Mouse (Mus musculus) CH12.LX (cell line): Measurements from ENCODE around the gene Mcm9. TPM values are rescaled to one million over a fixed set of nuclear protein-coding genes. Genes with fewer than 3 reads are reported as not detected.
A peak's percentile ranks its signal among the peaks of the same experiment; 100 is the strongest.

Experiments used
- DNase-seq: peaks from one replicate; pipeline ENCODE4 v3.0.0-alpha.2; 2013; ENCODE audit errors: extremely low read depth
- H3K27ac ChIP-seq: 2 replicates; pipeline ENCODE4 v1.5.1; 2012; ENCODE audit warnings: low read depth, mild to moderate bottlenecking, control low read depth, moderate library complexity; ENCODE audit not compliant: insufficient read depth
- H3K27me3 ChIP-seq: replicated peaks from 2 replicates; pipeline ENCODE3; 2012; ENCODE audit warnings: inconsistent platforms
- H3K36me3 ChIP-seq, 2 experiments: replicated peaks in 1 of 2; 2 replicates each; pipeline versions ENCODE3 to v1.6.1; 2012; ENCODE audit warnings: inconsistent platforms in 1 of 2, low read length in 1 of 2, mild to moderate bottlenecking in 1 of 2, mixed read lengths in 1 of 2, moderate library complexity in 1 of 2; ENCODE audit not compliant: control insufficient read depth in 1 of 2, insufficient read depth in 1 of 2
- H3K4me1 ChIP-seq, 2 experiments: 2 replicates each; pipeline ENCODE4 v1.6.1; 2012; ENCODE audit warnings: inconsistent platforms in 1 of 2, moderate library complexity in 1 of 2; ENCODE audit not compliant: insufficient read depth in 2 of 2, control insufficient read depth in 1 of 2
- H3K4me2 ChIP-seq: 2 replicates; pipeline ENCODE4 v1.6.1; 2012; ENCODE audit warnings: low read depth, mild to moderate bottlenecking, control low read depth; ENCODE audit not compliant: poor library complexity, insufficient read depth, severe bottlenecking
- H3K4me3 ChIP-seq, 3 experiments: fragments of 150-350 bp in 1 of 3; sonication (generic) in 1 of 3; replicated peaks in 1 of 3; 2 replicates each; pipeline versions ENCODE3 to v1.5.1; 2011 to 2012; ENCODE audit warnings: low read depth in 2 of 3, low read length in 2 of 3, mild to moderate bottlenecking in 2 of 3, moderate library complexity in 2 of 3, control low read depth in 1 of 3, improper control_type of control experiment in 1 of 3, inconsistent platforms in 1 of 3, mixed read lengths in 1 of 3; ENCODE audit not compliant: poor library complexity in 1 of 3
- H3K79me2 ChIP-seq: replicated peaks from 2 replicates; pipeline ENCODE4 v1.6.1; 2012; ENCODE audit warnings: mild to moderate bottlenecking, moderate library complexity; ENCODE audit not compliant: control insufficient read depth, poor library complexity, insufficient read depth, severe bottlenecking; ENCODE audit errors: extremely low read depth
- H3K9ac ChIP-seq: 2 replicates; pipeline ENCODE4 v1.6.1; 2012; ENCODE audit warnings: low read depth, mild to moderate bottlenecking, control low read depth, moderate library complexity; ENCODE audit not compliant: insufficient read depth
- H3K9me3 ChIP-seq: replicated peaks from 2 replicates; pipeline ENCODE3; 2012; ENCODE audit warnings: low read length, inconsistent platforms, mixed read lengths
- BHLHE40 ChIP-seq: IDR thresholded peaks from 2 replicates; pipeline ENCODE4 v1.6.1; 2011; ENCODE audit warnings: mild to moderate bottlenecking, low read depth, low read length, improper control_type of control experiment
- CHD1 ChIP-seq: IDR thresholded peaks from 2 replicates; pipeline ENCODE4 v1.6.1; 2012; ENCODE audit warnings: low read depth, low read length, improper control_type of control experiment, inconsistent platforms
- CHD2 ChIP-seq: IDR thresholded peaks from 2 replicates; pipeline ENCODE4 v1.6.1; 2011; ENCODE audit warnings: low read length, improper control_type of control experiment
- CTCF ChIP-seq, 2 experiments: IDR thresholded peaks in 1 of 2; conservative IDR thresholded peaks in 1 of 2; 2 replicates each; pipeline ENCODE4 v1.5.1; 2011 to 2012; ENCODE audit warnings: low read depth in 2 of 2, low read length in 2 of 2, improper control_type of control experiment in 1 of 2, inconsistent platforms in 1 of 2, mild to moderate bottlenecking in 1 of 2, moderate library complexity in 1 of 2
- E2F4 ChIP-seq: IDR thresholded peaks from 2 replicates; pipeline ENCODE4 v1.6.1; 2011; ENCODE audit warnings: low read depth, low read length, improper control_type of control experiment; ENCODE audit not compliant: insufficient replicate concordance
- ELF1 ChIP-seq: IDR thresholded peaks from 2 replicates; pipeline ENCODE4 v1.6.1; 2014; ENCODE audit warnings: low read depth, mild to moderate bottlenecking, inconsistent platforms, low read length, improper control_type of control experiment
- EP300 ChIP-seq: IDR thresholded peaks from 2 replicates; pipeline ENCODE4 v1.6.1; 2011; ENCODE audit warnings: low read length, improper control_type of control experiment
- ETS1 ChIP-seq: conservative IDR thresholded peaks from 2 replicates; pipeline ENCODE4 v1.6.1; 2012; ENCODE audit warnings: low read depth, mild to moderate bottlenecking, inconsistent platforms, low read length, improper control_type of control experiment, moderate library complexity
- GABPA ChIP-seq: IDR thresholded peaks from 2 replicates; pipeline ENCODE4 v1.6.1; 2012; ENCODE audit warnings: low read depth, low read length, improper control_type of control experiment, inconsistent platforms; ENCODE audit not compliant: insufficient replicate concordance
- HCFC1 ChIP-seq: IDR thresholded peaks from 2 replicates; pipeline ENCODE4 v1.6.1; 2012; ENCODE audit warnings: low read depth, mild to moderate bottlenecking, inconsistent platforms, low read length, improper control_type of control experiment
- IRF4 ChIP-seq: IDR thresholded peaks from 2 replicates; pipeline ENCODE4 v1.6.1; 2014; ENCODE audit warnings: low read depth, mild to moderate bottlenecking, inconsistent platforms, low read length, improper control_type of control experiment
- JUN ChIP-seq: IDR thresholded peaks from 2 replicates; pipeline ENCODE4 v1.6.1; 2011; ENCODE audit warnings: low read depth, mild to moderate bottlenecking, low read length, improper control_type of control experiment, moderate library complexity; ENCODE audit not compliant: insufficient read depth
- JUND ChIP-seq: conservative IDR thresholded peaks from 2 replicates; pipeline ENCODE4 v1.6.1; 2011; ENCODE audit warnings: low read depth, low read length, improper control_type of control experiment
- KAT2A ChIP-seq: IDR thresholded peaks from 2 replicates; pipeline ENCODE4 v1.6.1; 2012; ENCODE audit warnings: low read length, improper control_type of control experiment, inconsistent platforms; ENCODE audit not compliant: insufficient replicate concordance
- MAFK ChIP-seq: IDR thresholded peaks from 2 replicates; pipeline ENCODE4 v1.6.1; 2011; ENCODE audit warnings: low read length, improper control_type of control experiment; ENCODE audit not compliant: insufficient replicate concordance
- MAX ChIP-seq: IDR thresholded peaks from 2 replicates; pipeline ENCODE4 v1.6.1; 2011; ENCODE audit warnings: low read length, improper control_type of control experiment
- MAZ ChIP-seq: IDR thresholded peaks from 2 replicates; pipeline ENCODE4 v1.6.1; 2012; ENCODE audit warnings: low read depth, mild to moderate bottlenecking, inconsistent platforms, low read length, improper control_type of control experiment, moderate library complexity
- MEF2A ChIP-seq: IDR thresholded peaks from 2 replicates; pipeline ENCODE4 v1.6.1; 2014; ENCODE audit warnings: low read depth, mild to moderate bottlenecking, inconsistent platforms, low read length, improper control_type of control experiment, borderline replicate concordance
- MXI1 ChIP-seq: IDR thresholded peaks from 2 replicates; pipeline ENCODE4 v1.6.1; 2011; ENCODE audit warnings: mild to moderate bottlenecking, low read depth, low read length, improper control_type of control experiment
- MYC ChIP-seq: IDR thresholded peaks from 2 replicates; pipeline ENCODE4 v1.6.1; 2011; ENCODE audit warnings: low read depth, mild to moderate bottlenecking, improper control_type of control experiment, low read length
- NELFE ChIP-seq: IDR thresholded peaks from 2 replicates; pipeline ENCODE4 v1.6.1; 2011; ENCODE audit warnings: low read depth, low read length, improper control_type of control experiment
- NRF1 ChIP-seq: IDR thresholded peaks from 2 replicates; pipeline ENCODE4 v1.6.1; 2014; ENCODE audit warnings: low read depth, mild to moderate bottlenecking, inconsistent platforms, low read length, improper control_type of control experiment, moderate library complexity
- PAX5 ChIP-seq: IDR thresholded peaks from 2 replicates; pipeline ENCODE4 v1.6.1; 2012; ENCODE audit warnings: low read length, inconsistent platforms, mixed read lengths
- POLR2A ChIP-seq: IDR thresholded peaks from 2 replicates; pipeline ENCODE4 v1.6.1; 2011; ENCODE audit warnings: low read depth, mild to moderate bottlenecking, improper control_type of control experiment, low read length
- POLR2AphosphoS2 ChIP-seq: IDR thresholded peaks from 2 replicates; pipeline ENCODE4 v1.6.1; 2011; ENCODE audit warnings: low read depth, low read length, improper control_type of control experiment
- RAD21 ChIP-seq: IDR thresholded peaks from 2 replicates; pipeline ENCODE4 v1.6.1; 2011; ENCODE audit warnings: low read depth, mild to moderate bottlenecking, low read length, improper control_type of control experiment, moderate library complexity
- RCOR1 ChIP-seq: conservative IDR thresholded peaks from 2 replicates; pipeline ENCODE4 v1.6.1; 2012; ENCODE audit warnings: low read depth, mild to moderate bottlenecking, inconsistent platforms, low read length, improper control_type of control experiment
- SIN3A ChIP-seq: IDR thresholded peaks from 2 replicates; pipeline ENCODE4 v1.6.1; 2012; ENCODE audit warnings: low read length, improper control_type of control experiment, inconsistent platforms
- SMC3 ChIP-seq: IDR thresholded peaks from 2 replicates; pipeline ENCODE4 v1.6.1; 2011; ENCODE audit warnings: low read depth, low read length, improper control_type of control experiment
- TBP ChIP-seq: conservative IDR thresholded peaks from 2 replicates; pipeline ENCODE4 v1.6.1; 2011; ENCODE audit warnings: low read depth, low read length, improper control_type of control experiment
- TCF12 ChIP-seq: IDR thresholded peaks from 2 replicates; pipeline ENCODE4 v1.6.1; 2014; ENCODE audit warnings: low read depth, mild to moderate bottlenecking, inconsistent platforms, low read length, improper control_type of control experiment
- UBTF ChIP-seq: IDR thresholded peaks from 2 replicates; pipeline ENCODE4 v1.6.1; 2012; ENCODE audit warnings: low read depth, mild to moderate bottlenecking, inconsistent platforms, low read length, improper control_type of control experiment, moderate library complexity
- USF1 ChIP-seq: IDR thresholded peaks from 2 replicates; pipeline ENCODE4 v1.6.1; 2014; ENCODE audit warnings: low read depth, mild to moderate bottlenecking, inconsistent platforms, low read length, improper control_type of control experiment
- USF2 ChIP-seq: conservative IDR thresholded peaks from 2 replicates; pipeline ENCODE4 v1.6.1; 2011; ENCODE audit warnings: low read depth, low read length, improper control_type of control experiment
- ZC3H11A ChIP-seq: IDR thresholded peaks from 2 replicates; pipeline ENCODE4 v1.6.1; 2012; ENCODE audit warnings: low read depth, mild to moderate bottlenecking, inconsistent platforms, low read length, improper control_type of control experiment
- ZKSCAN1 ChIP-seq: IDR thresholded peaks from 2 replicates; pipeline ENCODE4 v1.6.1; 2012; ENCODE audit warnings: low read depth, inconsistent platforms, low read length, improper control_type of control experiment, borderline replicate concordance
- ZMIZ1 ChIP-seq: IDR thresholded peaks from 2 replicates; pipeline ENCODE4 v1.6.1; 2012; ENCODE audit warnings: low read depth, mild to moderate bottlenecking, inconsistent platforms, low read length, improper control_type of control experiment
- ZNF384 ChIP-seq: IDR thresholded peaks from 2 replicates; pipeline ENCODE4 v1.6.1; 2012; ENCODE audit warnings: low read depth, low read length, improper control_type of control experiment, inconsistent platforms
- dilution Hi-C: fragments of 300-500 bp; cut with MboI; formaldehyde crosslinking; loops from 2 replicates; pipeline ENCODE4 v1.14.3; 2020; ENCODE audit warnings: low sequenced_read_pairs; ENCODE audit not compliant: extremely low pct_unique_long_range_greater_than_20kb, extremely low pct_ligation_motif_present
- in situ Hi-C: fragments of 300-500 bp; cut with MboI; formaldehyde crosslinking; loops from 3 replicates; pipeline ENCODE4 v1.14.3; 2019; ENCODE audit warnings: low sequenced_read_pairs, low pct_ligation_motif_present, low pct_unique_long_range_greater_than_20kb, mixed read lengths
- polyA plus RNA-seq: library from polyadenylated mRNA; unstranded; fragments of >175 nt; gene quantifications from 2 replicates; pipeline ENCODE4 v1.2.1, GENCODE M21; 2012; ENCODE audit warnings: low read depth; ENCODE audit not compliant: insufficient read length
- total RNA-seq, 2 experiments: library from RNA; depleted of rRNA; stranded (reverse); fragments of 300-350 nt in 1 of 2; fragments of >200 nt in 1 of 2; gene quantifications; 2 replicates each; pipeline ENCODE4 v1.2.3; 2012 to 2014

Mcm9 gene
- total and polyA plus RNA-seq, 3 experiments = 6.7 to 15.9 (median 9.7) TPM

DNA sequence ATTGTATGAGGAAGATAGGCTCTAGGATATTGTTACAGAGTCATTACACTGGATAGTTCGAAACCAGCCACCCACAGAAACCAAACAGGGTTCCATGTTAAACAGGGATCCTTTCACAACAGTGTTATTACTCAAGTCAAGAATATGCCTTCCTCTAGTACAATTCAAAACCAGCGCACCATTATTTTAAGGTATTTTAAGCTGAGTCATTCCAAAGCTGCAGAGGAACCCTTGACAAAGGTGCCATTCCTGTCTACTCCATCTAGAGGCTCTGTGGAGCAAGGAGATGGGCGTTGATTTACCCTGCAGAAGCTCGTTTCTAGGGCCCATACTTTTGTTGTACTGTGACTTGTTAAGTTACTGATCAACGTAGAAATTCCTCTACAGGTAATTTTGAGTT lies 31.4 kb downstream of the Mcm9 start:
- dilution Hi-C loops (no loop called here), in situ Hi-C loops (no loop called here)
- Histone ChIP-seq H3K4me2 (peak overlapping the region; percentile 82), H3K79me2 (peaks cover 48% of the 10 kb centered on the region), H3K9me3 (no peaks in the 10 kb centered on the region), H3K36me3 (peaks cover 15 to 34% of the 10 kb centered on the region in 2 experiments), H3K9ac (peak overlapping the region; percentile 80), H3K4me3 (peak overlapping the region; percentile 32 to 83 (median 77)), H3K27ac (peak overlapping the region; percentile 67; the same call in 1 of the 2 replicates), H3K27me3 (no peaks in the 10 kb centered on the region), H3K4me1 (peaks cover 6 to 43% of the 10 kb centered on the region in 2 experiments)
- peak; percentile 64 for DNase-seq
- TF ChIP-seq MAZ = no peak
- TF ChIP-seq RAD21 = no peak
- TF ChIP-seq USF1 = no peak
- TF ChIP-seq EP300 = no peak
- TF ChIP-seq ZC3H11A = no peak
- TF ChIP-seq ZKSCAN1 = no peak
- peak; percentile 42; the same call in 1 of the 2 replicates for TF ChIP-seq HCFC1
- peak; percentile 47; the same call in 1 of the 2 replicates for TF ChIP-seq SIN3A
- no peak for TF ChIP-seq USF2
- no peak; the same call in 1 of the 2 replicates for TF ChIP-seq TBP
- no peak for TF ChIP-seq POLR2AphosphoS2
- 0 out of 2 replicates have a peak, but pooled peaks have one; percentile 34 for TF ChIP-seq CHD1
- TF ChIP-seq MEF2A = no peak
- peak; percentile 89 for TF ChIP-seq MAFK
- TF ChIP-seq NELFE = no peak; the same call in 1 of the 2 replicates
- no peak for TF ChIP-seq ETS1
- TF ChIP-seq NRF1 = no peak
- TF ChIP-seq KAT2A = no peak
- TF ChIP-seq MXI1 = no peak
- TF ChIP-seq MYC = no peak
- no peak for TF ChIP-seq POLR2A
- TF ChIP-seq MAX = no peak
- TF ChIP-seq SMC3 = no peak
- 0 out of 2 replicates have a peak, but pooled peaks have one; percentile 35 for TF ChIP-seq IRF4
- TF ChIP-seq TCF12 = no peak
- no peak for TF ChIP-seq ZNF384
- TF ChIP-seq GABPA = no peak
- no peak for TF ChIP-seq JUND
- no peak for TF ChIP-seq RCOR1
- no peak for TF ChIP-seq ZMIZ1
- TF ChIP-seq CTCF (conservative IDR thresholded peaks at IDR 0.05 in 1 of 2, IDR thresholded peaks at IDR 0.05 in 1 of 2; ENCODE audit: low read depth in 2 of 2, low read length in 2 of 2) = peak in 1 of 2 experiments; percentile 30; a peak in 2 of 4 replicates
- no peak for TF ChIP-seq BHLHE40
- no peak for TF ChIP-seq UBTF
- TF ChIP-seq ELF1 = no peak
- TF ChIP-seq JUN = no peak
- no peak for TF ChIP-seq CHD2
- no peak for TF ChIP-seq PAX5
- no peak for TF ChIP-seq E2F4
